Mouse (Mus musculus): ENCODE measurements at regions not wholly inside any gene's neighbourhood (a gene's known extent, or its start where the extent isn't known, plus 50 kb on each side); places are given as distances from the start of the nearest gene placed in this dataset.

- no peaks in the 10 kb centered on the region for H3K4me1 ChIP-seq (ENCODE audit: control insufficient read depth, insufficient read depth, insufficient read length, low read length)
- no peak overlapping the region for H3K27ac ChIP-seq (replicated peaks; ENCODE audit: low read depth, low read length)
- H3K4me3 ChIP-seq (ENCODE audit: insufficient read depth, low read depth, low read length) = no peak overlapping the region
Observed at GRCm38 (mm10) chr11:110692824-110693223, 275.0 kb upstream of the Kcnj16 start.

- Histone ChIP-seq H3K4me1 (ENCODE audit: control insufficient read depth, insufficient read depth, insufficient read length, low read length) (no peaks in the 10 kb centered on the region), H3K4me3 (ENCODE audit: insufficient read depth, low read depth, low read length) (no peak overlapping the region), H3K27ac (replicated peaks; ENCODE audit: low read depth, low read length) (no peak overlapping the region)
Observed at GRCm38 (mm10) chr11:110697067-110697466, 270.8 kb upstream of the Kcnj16 start.

- no peak overlapping the region for H3K4me3 ChIP-seq (ENCODE audit: insufficient read depth, low read depth, low read length)
- H3K27ac ChIP-seq (replicated peaks; ENCODE audit: low read depth, low read length) = no peak overlapping the region
- H3K4me1 ChIP-seq (ENCODE audit: control insufficient read depth, insufficient read depth, insufficient read length, low read length) = no peaks in the 10 kb centered on the region
Observed at GRCm38 (mm10) chr11:110698342-110698741, 269.5 kb upstream of the Kcnj16 start.

GRCm38 (mm10) chr11:110700976-110701375, 266.9 kb upstream of the Kcnj16 start:
- no peak overlapping the region for H3K4me3 ChIP-seq (ENCODE audit: insufficient read depth, low read depth, low read length)
- H3K4me1 ChIP-seq (ENCODE audit: control insufficient read depth, insufficient read depth, insufficient read length, low read length) = no peaks in the 10 kb centered on the region
- no peak overlapping the region for H3K27ac ChIP-seq (replicated peaks; ENCODE audit: low read depth, low read length)

GRCm38 (mm10) chr11:110702119-110702518, 265.7 kb upstream of the Kcnj16 start:
- Histone ChIP-seq H3K27ac (replicated peaks; ENCODE audit: low read depth, low read length) (no peak overlapping the region), H3K4me1 (ENCODE audit: control insufficient read depth, insufficient read depth, insufficient read length, low read length) (no peaks in the 10 kb centered on the region), H3K4me3 (ENCODE audit: insufficient read depth, low read depth, low read length) (no peak overlapping the region)

- no peak overlapping the region for H3K27ac ChIP-seq (replicated peaks; ENCODE audit: low read depth, low read length)
- no peaks in the 10 kb centered on the region for H3K4me1 ChIP-seq (ENCODE audit: control insufficient read depth, insufficient read depth, insufficient read length, low read length)
- no peak overlapping the region for H3K4me3 ChIP-seq (ENCODE audit: insufficient read depth, low read depth, low read length)
Observed at GRCm38 (mm10) chr11:110703511-110703910, 264.3 kb upstream of the Kcnj16 start.

DNA sequence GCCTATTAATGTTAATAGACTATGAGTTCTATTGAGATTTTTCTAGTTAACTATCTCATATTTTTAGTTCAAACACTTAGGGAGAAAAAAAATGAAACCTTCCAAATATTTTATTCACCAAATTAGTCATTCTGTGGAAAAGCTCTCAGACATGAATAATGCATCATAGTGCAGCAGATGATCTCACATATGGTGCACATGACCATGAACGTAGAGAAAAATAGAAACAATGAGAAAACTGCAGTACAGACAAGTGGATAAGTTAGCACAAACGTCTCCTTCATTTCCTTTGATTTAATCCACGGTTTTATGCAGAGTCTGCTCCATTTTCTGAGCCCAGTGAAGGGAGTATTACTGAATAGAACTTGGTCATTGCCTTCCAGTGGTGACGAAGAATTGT, 260.5 kb upstream of the Kcnj16 start:
- Histone ChIP-seq H3K4me1 (ENCODE audit: control insufficient read depth, insufficient read depth, insufficient read length, low read length) (no peaks in the 10 kb centered on the region), H3K27ac (replicated peaks; ENCODE audit: low read depth, low read length) (no peak overlapping the region), H3K4me3 (ENCODE audit: insufficient read depth, low read depth, low read length) (no peak overlapping the region)

DNA sequence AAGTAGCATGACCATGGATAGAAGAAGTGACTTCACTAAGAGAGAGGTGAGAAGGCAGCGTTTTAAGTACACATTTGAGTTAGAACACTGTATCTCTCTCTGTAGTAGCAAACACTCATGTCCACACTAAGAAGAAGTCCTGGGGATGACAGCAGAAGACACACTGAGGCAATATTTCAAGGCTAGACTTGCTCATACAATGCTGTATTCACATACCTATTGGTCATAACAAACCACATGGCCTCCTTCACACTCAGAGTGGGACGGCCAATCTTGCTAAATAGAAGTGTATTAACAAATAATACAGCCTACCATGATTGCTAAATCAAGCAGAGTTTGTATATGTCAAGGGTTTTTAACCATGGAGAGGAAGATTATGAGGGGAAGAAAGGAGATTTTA, 252.5 kb upstream of the Kcnj16 start:
- Histone ChIP-seq H3K4me1 (ENCODE audit: control insufficient read depth, insufficient read depth, insufficient read length, low read length) (no peaks in the 10 kb centered on the region), H3K27ac (replicated peaks; ENCODE audit: low read depth, low read length) (no peak overlapping the region), H3K4me3 (ENCODE audit: insufficient read depth, low read depth, low read length) (no peak overlapping the region)

DNA sequence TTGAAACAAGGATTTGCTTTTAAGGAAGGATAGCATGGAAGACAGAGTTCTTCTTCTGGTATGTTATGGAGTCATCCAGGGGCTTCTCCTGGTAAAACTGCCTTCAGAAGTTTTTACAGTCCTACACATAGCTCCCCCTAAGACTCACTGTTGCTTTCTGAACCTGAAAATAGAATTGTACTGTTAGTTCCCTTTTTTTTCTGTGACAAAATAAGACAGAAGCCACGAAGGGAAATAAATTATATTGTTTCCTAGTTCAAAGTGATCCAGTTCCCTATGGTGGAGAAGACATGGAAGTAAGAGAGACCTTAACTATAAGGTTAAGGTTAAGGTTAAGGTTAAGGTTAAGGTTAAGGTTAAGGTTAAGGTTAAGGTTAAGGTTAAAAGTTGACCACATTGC, 251.5 kb upstream of the Kcnj16 start:
- H3K4me3 ChIP-seq (ENCODE audit: insufficient read depth, low read depth, low read length) = no peak overlapping the region
- no peak overlapping the region for H3K27ac ChIP-seq (replicated peaks; ENCODE audit: low read depth, low read length)
- H3K4me1 ChIP-seq (ENCODE audit: control insufficient read depth, insufficient read depth, insufficient read length, low read length) = no peaks in the 10 kb centered on the region

DNA sequence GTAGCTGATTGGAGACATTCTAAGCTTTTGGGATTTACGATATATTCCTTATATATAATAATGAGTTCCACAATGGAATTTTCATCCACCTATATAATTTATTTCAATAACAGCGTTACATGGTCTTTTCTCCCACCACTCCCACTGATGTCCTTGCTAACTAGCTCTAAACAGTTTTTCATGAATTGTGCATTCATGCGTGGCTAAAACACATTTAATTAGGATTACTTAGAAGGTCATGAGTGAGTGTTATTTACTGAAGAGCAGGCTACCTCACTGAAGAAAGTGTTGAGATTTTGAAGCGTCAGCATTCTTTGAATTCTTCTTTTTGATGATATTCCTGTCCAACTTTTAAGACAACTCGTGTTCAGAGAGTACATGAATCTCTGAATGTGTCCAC, 245.1 kb upstream of the Kcnj16 start:
- Histone ChIP-seq H3K27ac (replicated peaks; ENCODE audit: low read depth, low read length) (no peak overlapping the region), H3K4me1 (ENCODE audit: control insufficient read depth, insufficient read depth, insufficient read length, low read length) (no peaks in the 10 kb centered on the region), H3K4me3 (ENCODE audit: insufficient read depth, low read depth, low read length) (no peak overlapping the region)

DNA sequence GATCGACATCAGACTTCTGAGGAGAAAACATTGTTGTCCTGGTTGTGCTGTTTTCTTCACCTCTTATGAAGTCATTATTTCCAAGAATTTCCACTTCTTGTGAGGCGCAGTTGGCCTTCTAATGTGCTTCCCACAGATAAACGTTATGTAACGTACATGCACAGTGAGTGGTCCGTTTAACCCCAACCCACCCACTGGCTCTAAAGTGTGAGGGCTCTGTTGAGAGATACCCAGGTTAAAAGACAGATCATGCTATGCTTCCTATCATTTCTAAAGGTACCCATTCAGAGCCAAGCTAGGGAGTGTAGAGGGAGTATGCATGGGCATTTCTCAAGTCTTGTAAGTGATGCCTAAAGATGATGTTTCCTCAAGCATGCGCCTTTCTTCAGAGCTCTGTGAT, 243.9 kb upstream of the Kcnj16 start:
- Histone ChIP-seq H3K4me3 (ENCODE audit: insufficient read depth, low read depth, low read length) (no peak overlapping the region), H3K4me1 (ENCODE audit: control insufficient read depth, insufficient read depth, insufficient read length, low read length) (no peaks in the 10 kb centered on the region), H3K27ac (replicated peaks; ENCODE audit: low read depth, low read length) (no peak overlapping the region)

GRCm38 (mm10) chr11:110727357-110727961, 240.4 kb upstream of the Kcnj16 start:
- Histone ChIP-seq H3K27ac (replicated peaks; ENCODE audit: low read depth, low read length) (no peak overlapping the region), H3K4me1 (ENCODE audit: control insufficient read depth, insufficient read depth, insufficient read length, low read length) (no peaks in the 10 kb centered on the region), H3K4me3 (ENCODE audit: insufficient read depth, low read depth, low read length) (no peak overlapping the region)

DNA sequence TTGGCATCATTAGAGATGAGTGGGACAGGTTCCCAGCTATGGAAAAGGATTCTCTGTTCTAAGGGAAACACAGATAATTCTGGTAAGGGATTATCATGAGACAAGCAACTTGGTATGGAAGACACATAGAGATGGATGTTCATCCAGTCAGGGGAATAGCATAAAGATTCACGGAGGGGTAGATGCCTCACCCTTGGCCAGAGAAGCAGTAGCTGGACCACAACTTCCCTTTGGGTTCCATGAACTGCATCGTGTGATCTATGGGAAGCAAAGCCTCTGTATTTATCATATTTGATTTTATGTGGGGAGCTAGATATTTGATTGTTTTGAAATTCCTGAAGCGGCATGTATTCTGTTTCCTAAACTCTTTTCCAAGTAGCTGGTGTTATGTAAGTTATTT, 236.3 kb upstream of the Kcnj16 start:
- H3K4me3 ChIP-seq (ENCODE audit: insufficient read depth, low read depth, low read length) = no peak overlapping the region
- no peak overlapping the region for H3K27ac ChIP-seq (replicated peaks; ENCODE audit: low read depth, low read length)
- H3K4me1 ChIP-seq (ENCODE audit: control insufficient read depth, insufficient read depth, insufficient read length, low read length) = no peaks in the 10 kb centered on the region

DNA sequence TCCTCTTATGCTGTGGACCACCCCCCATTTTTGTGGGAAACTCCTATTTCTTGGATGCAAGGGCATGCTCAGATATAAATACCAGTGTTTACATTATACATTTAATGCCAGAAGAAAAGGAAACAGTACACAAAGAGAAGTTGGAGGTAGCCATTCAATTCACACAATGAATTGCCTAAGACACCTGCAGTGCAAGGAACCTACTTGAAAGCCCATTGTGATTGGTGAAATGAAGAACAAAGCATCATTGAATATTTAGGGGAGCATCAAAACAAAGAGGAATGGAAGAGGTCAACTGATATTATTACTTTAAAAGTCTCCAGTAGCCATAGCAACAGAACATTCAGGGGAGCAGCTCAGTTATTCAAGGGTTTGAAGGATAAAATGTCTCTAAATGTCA, 193.7 kb upstream of the Kcnj16 start:
- Histone ChIP-seq H3K4me3 (ENCODE audit: insufficient read depth, low read depth, low read length) (no peak overlapping the region), H3K27ac (replicated peaks; ENCODE audit: low read depth, low read length) (no peak overlapping the region), H3K4me1 (ENCODE audit: control insufficient read depth, insufficient read depth, insufficient read length, low read length) (no peaks in the 10 kb centered on the region)

- peak overlapping the region; percentile 81 for H3K27ac ChIP-seq (replicated peaks; ENCODE audit: low read depth, low read length)
- H3K4me1 ChIP-seq (ENCODE audit: control insufficient read depth, insufficient read depth, insufficient read length, low read length) = no peaks in the 10 kb centered on the region
- H3K4me3 ChIP-seq (ENCODE audit: insufficient read depth, low read depth, low read length) = no peak overlapping the region
Observed at GRCm38 (mm10) chr11:110781492-110782276, 186.1 kb upstream of the Kcnj16 start.

GRCm38 (mm10) chr11:110789537-110789936, 178.3 kb upstream of the Kcnj16 start:
- no peak overlapping the region for H3K4me3 ChIP-seq (ENCODE audit: insufficient read depth, low read depth, low read length)
- no peak overlapping the region for H3K27ac ChIP-seq (replicated peaks; ENCODE audit: low read depth, low read length)
- no peaks in the 10 kb centered on the region for H3K4me1 ChIP-seq (ENCODE audit: control insufficient read depth, insufficient read depth, insufficient read length, low read length)
